Mouse (Mus musculus) G1E (cell line): ENCODE measurements around the gene Clcn2.

ENCODE experiments used
- CTCF ChIP-seq: IDR thresholded peaks from 2 replicates; pipeline ENCODE4 v1.5.1; 2012; ENCODE audit warnings: low read depth, low read length, inconsistent platforms, mixed read lengths
- GATA1 ChIP-seq: IDR thresholded peaks from 2 replicates; pipeline ENCODE4 v1.6.1; 2012; ENCODE audit warnings: borderline replicate concordance, low read length, inconsistent platforms, mixed read lengths
- TAL1 ChIP-seq: conservative IDR thresholded peaks from 2 replicates; pipeline ENCODE4 v1.6.1; 2012; ENCODE audit warnings: low read depth, low read length, inconsistent platforms, mixed read lengths

GRCm38 (mm10) chr16:20700036-20700435 lies 17.5 kb downstream of the Clcn2 start:
- TF ChIP-seq CTCF (no peak), TAL1 (no peak), GATA1 (no peak)
